Mouse (Mus musculus): ENCODE measurements at regions not wholly inside any gene's neighbourhood (a gene's known extent, or its start where the extent isn't known, plus 50 kb on each side); places are given as distances from the start of the nearest gene placed in this dataset.
"Not testable (repeated sequence)": the region's sequence is repeated elsewhere in the genome, so short reads cannot be mapped to it uniquely, and the experiment has no call there.

DNA sequence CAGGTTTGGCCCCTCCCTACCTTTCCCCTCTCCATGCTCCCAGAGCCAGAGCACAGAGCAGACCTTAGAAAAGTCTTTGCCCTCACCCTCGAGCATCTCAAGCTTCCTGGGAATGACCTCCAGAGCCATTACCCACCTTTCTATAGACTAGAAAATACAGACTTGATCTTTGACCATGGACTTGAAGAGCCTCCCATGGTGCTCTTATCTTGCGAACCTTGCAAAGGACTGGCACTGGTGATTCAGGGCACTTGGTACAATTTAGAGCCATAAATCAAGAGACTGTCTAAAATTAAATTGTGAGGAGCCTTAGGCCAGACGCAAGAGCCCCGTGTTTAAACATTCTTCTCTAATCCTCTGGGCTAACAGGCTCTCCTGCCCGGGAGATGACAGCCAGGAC is 498.9 kb downstream of the Tns1 start:
- Histone ChIP-seq H3K79me2 (ENCODE audit: control insufficient read depth, insufficient read depth, low read length) (no peaks in the 10 kb centered on the region), H3K4me3 (ENCODE audit: insufficient read depth, low read depth, low read length) (no peak overlapping the region), H3K9ac (ENCODE audit: low read depth, low read length) (no peak overlapping the region), H3K4me1 (ENCODE audit: control insufficient read depth, insufficient read depth, low read length) (no peaks in the 10 kb centered on the region), H3K27ac (replicated peaks; ENCODE audit: insufficient read depth, low read depth, low read length) (no peak overlapping the region), H3K36me3 (ENCODE audit: control insufficient read depth, insufficient read depth, low read length) (no peaks in the 10 kb centered on the region), H3K27me3 (ENCODE audit: control insufficient read depth, insufficient read depth, low read length) (no peaks in the 10 kb centered on the region)
- TF ChIP-seq POLR2A (IDR thresholded peaks at IDR 0.05; ENCODE audit: extremely low read depth, insufficient read depth, low read length) (no peak), CTCF (IDR thresholded peaks at IDR 0.05; ENCODE audit: low read depth, low read length) (no peak)
- no peak for DNase-seq (ENCODE audit: extremely low read depth, low read depth, low spot score)
- WGBS = 82% methylated on average over 5 of the region's 5 CpGs

DNA sequence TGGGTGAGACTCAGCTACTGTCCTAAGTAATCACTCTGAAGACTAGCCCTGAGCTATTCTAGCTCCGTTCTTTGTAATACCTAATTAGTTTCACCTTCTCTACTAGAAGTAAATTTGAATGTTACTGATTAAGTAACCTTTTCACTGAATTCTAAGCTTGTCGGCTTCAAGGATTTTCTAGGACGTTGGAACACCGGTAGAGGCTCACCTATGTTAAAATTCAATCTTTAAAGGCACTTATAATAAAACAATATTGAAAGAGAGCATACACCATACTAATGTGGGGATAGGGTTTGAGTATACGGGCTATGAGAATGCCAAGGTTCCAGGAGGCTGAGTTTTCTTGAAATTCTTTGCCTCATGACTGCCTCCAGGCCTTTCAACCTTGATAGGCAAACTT is 503.1 kb downstream of the Tns1 start:
- not testable (repeated sequence) for H3K9ac ChIP-seq (ENCODE audit: low read depth, low read length); H3K36me3 ChIP-seq (ENCODE audit: control insufficient read depth, insufficient read depth, low read length); H3K79me2 ChIP-seq (ENCODE audit: control insufficient read depth, insufficient read depth, low read length); H3K27me3 ChIP-seq (ENCODE audit: control insufficient read depth, insufficient read depth, low read length); H3K4me3 ChIP-seq (ENCODE audit: insufficient read depth, low read depth, low read length); H3K4me1 ChIP-seq (ENCODE audit: control insufficient read depth, insufficient read depth, low read length); H3K27ac ChIP-seq (replicated peaks; ENCODE audit: insufficient read depth, low read depth, low read length); DNase-seq (ENCODE audit: extremely low read depth, low read depth, low spot score)
- WGBS = 88% methylated on average over 5 of the region's 5 CpGs

DNA sequence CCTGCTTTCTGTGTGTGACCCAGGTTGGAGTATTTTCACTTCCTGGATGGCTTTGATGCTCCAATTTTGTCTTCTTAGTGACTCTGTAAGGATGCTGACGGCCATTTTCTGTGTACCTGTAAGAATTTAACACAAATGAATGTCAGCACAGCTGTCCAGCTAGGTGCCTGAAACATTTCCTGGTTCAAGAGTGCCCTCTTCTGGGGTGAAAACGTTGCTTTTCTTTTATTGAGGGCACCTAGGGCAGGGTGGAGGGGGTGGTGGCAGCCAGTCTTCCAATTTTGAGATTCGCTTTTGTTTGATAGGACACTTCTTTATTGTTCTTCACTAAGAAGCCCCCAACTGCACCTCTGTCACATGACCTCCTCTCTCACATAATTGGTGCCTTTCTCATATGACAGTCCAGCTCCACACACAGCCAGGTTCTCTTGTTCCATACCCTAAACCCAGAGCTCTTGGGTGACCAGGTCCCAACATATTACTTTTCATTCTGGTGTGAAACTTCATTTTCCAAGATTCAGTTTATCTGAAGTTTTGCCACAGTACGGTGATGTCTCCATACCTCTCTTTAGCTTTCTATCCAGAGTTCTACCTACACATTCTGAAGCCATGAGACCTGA is 505.6 kb downstream of the Tns1 start:
- H3K4me3 ChIP-seq (ENCODE audit: insufficient read depth, low read depth, low read length) = no peak overlapping the region
- H3K9ac ChIP-seq (ENCODE audit: low read depth, low read length) = no peak overlapping the region
- no peaks in the 10 kb centered on the region for H3K27me3 ChIP-seq (ENCODE audit: control insufficient read depth, insufficient read depth, low read length)
- H3K79me2 ChIP-seq (ENCODE audit: control insufficient read depth, insufficient read depth, low read length) = no peaks in the 10 kb centered on the region
- no peak overlapping the region for H3K27ac ChIP-seq (replicated peaks; ENCODE audit: insufficient read depth, low read depth, low read length)
- H3K36me3 ChIP-seq (ENCODE audit: control insufficient read depth, insufficient read depth, low read length) = no peaks in the 10 kb centered on the region
- no peaks in the 10 kb centered on the region for H3K4me1 ChIP-seq (ENCODE audit: control insufficient read depth, insufficient read depth, low read length)
- WGBS = 43% methylated on average over 4 of the region's 4 CpGs
- DNase-seq (ENCODE audit: extremely low read depth, low read depth, low spot score) = peak; percentile 36
- TF ChIP-seq POLR2A (IDR thresholded peaks at IDR 0.05; ENCODE audit: extremely low read depth, insufficient read depth, low read length) (no peak), CTCF (IDR thresholded peaks at IDR 0.05; ENCODE audit: low read depth, low read length) (peak; percentile 31; the same call in 1 of the 2 replicates)

DNA sequence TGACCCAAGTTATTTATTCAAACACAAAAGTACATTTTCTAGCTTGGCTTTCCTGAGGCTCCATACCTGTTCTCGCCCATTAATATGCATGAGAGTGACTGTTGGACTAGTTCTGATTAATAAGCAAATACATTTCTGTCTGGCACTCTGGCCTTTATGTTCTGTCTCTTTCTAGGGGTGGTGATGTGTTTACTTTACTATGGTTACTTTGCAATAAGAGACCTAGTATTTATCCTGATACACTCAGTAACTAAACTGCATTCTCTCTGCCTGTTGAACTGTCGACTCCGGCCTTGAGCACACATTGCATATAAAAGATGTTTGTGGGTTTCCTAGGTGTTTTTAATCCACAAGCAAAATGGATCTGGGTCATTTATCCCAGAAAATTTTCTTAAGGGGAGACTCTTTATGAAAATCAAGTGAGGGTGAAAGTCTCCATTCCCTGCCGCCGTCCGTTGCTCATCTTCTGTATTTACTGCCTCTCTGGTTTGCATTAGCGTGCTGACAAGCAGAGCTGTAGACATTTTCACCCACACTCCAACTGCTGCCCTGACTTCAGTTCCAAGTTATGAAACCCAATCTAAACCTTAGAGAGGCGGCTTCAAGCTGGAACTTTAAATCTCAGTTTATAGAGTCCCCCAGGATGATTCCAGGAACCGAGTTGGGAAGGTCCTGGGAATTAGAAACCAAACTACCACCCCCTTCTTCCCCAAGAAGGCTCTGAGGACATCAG is 530.4 kb downstream of the Tns1 start:
- Histone ChIP-seq H3K4me3 (ENCODE audit: insufficient read depth, low read depth, low read length) (no peak overlapping the region), H3K9ac (ENCODE audit: low read depth, low read length) (no peak overlapping the region), H3K4me1 (ENCODE audit: control insufficient read depth, insufficient read depth, low read length) (no peaks in the 10 kb centered on the region), H3K36me3 (ENCODE audit: control insufficient read depth, insufficient read depth, low read length) (no peaks in the 10 kb centered on the region), H3K27me3 (ENCODE audit: control insufficient read depth, insufficient read depth, low read length) (no peaks in the 10 kb centered on the region), H3K79me2 (ENCODE audit: control insufficient read depth, insufficient read depth, low read length) (no peaks in the 10 kb centered on the region), H3K27ac (replicated peaks; ENCODE audit: insufficient read depth, low read depth, low read length) (no peak overlapping the region)
- TF ChIP-seq POLR2A (IDR thresholded peaks at IDR 0.05; ENCODE audit: extremely low read depth, insufficient read depth, low read length) = no peak
- TF ChIP-seq CTCF (IDR thresholded peaks at IDR 0.05; ENCODE audit: low read depth, low read length) = no peak
- WGBS = 86% methylated on average over 9 of the region's 9 CpGs
- no peak for DNase-seq (ENCODE audit: extremely low read depth, low read depth, low spot score)

DNA sequence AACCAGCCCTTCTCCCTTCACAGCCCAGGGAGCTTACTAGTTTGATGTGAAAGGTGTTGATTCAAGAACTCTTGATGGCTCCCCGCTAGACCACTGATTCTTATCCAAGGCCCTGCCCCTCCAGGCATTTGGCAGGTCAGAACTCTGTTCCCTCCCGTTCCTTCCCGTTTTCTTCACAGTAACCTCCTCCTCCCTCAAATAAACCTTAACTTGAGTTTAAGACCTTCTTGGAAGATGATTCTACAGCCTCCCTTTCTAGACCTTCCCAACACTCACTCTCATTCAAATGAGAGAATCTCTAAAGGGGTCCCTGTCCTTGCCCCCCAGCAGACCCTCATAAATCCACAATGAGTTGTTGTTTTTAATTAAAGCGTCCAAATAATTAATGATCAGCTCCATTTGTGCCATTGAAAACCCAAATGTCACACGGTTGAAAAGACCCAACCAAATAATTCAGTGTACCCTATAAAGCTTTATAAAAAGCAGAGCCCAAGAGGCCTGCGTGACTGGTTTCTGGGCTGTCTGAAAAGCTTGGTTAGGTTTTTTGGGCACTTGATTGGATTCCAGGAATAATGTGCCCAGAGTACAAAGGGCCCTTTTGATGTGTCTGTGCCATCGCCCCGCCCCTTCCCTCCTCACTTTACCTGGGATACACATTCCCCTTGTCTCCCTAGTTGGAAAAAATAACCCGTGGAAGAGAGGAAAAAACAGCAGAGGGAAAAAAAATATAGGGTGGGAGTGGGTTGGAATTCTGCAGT is 532.7 kb downstream of the Tns1 start:
- H3K27ac ChIP-seq (replicated peaks; ENCODE audit: insufficient read depth, low read depth, low read length) = no peak overlapping the region
- no peaks in the 10 kb centered on the region for H3K27me3 ChIP-seq (ENCODE audit: control insufficient read depth, insufficient read depth, low read length)
- TF ChIP-seq CTCF (IDR thresholded peaks at IDR 0.05; ENCODE audit: low read depth, low read length) (no peak), POLR2A (IDR thresholded peaks at IDR 0.05; ENCODE audit: extremely low read depth, insufficient read depth, low read length) (no peak)
- H3K9ac ChIP-seq (ENCODE audit: low read depth, low read length) = no peak overlapping the region
- H3K4me1 ChIP-seq (ENCODE audit: control insufficient read depth, insufficient read depth, low read length) = no peaks in the 10 kb centered on the region
- H3K79me2 ChIP-seq (ENCODE audit: control insufficient read depth, insufficient read depth, low read length) = no peaks in the 10 kb centered on the region
- peak; percentile 59 for DNase-seq (ENCODE audit: extremely low read depth, low read depth, low spot score)
- 77% methylated on average over 9 of the region's 9 CpGs for WGBS
- H3K4me3 ChIP-seq (ENCODE audit: insufficient read depth, low read depth, low read length) = no peak overlapping the region
- H3K36me3 ChIP-seq (ENCODE audit: control insufficient read depth, insufficient read depth, low read length) = no peaks in the 10 kb centered on the region

DNA sequence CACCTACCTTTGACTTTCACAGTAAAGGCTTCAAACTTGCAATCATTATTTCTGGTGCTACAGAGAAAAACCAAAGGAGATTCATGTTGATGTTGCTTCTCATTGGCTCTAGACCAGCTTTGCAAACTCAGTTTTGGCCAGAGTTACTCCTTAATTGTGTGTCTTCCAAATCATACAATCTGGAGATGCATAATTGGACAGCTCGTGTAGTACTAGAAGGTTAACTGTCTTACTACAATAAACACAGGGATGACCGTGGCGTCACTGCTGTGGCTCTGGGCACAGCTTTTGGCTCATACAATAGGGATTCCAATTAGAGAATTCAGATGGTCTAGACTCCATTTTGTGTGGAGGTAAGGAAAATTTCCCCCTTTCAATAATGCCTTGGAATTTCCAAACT is 544.6 kb downstream of the Tns1 start:
- Histone ChIP-seq H3K27me3 (ENCODE audit: control insufficient read depth, insufficient read depth, low read length) (no peaks in the 10 kb centered on the region), H3K27ac (replicated peaks; ENCODE audit: insufficient read depth, low read depth, low read length) (no peak overlapping the region), H3K79me2 (ENCODE audit: control insufficient read depth, insufficient read depth, low read length) (no peaks in the 10 kb centered on the region), H3K36me3 (ENCODE audit: control insufficient read depth, insufficient read depth, low read length) (no peaks in the 10 kb centered on the region), H3K9ac (ENCODE audit: low read depth, low read length) (no peak overlapping the region), H3K4me3 (ENCODE audit: insufficient read depth, low read depth, low read length) (no peak overlapping the region), H3K4me1 (ENCODE audit: control insufficient read depth, insufficient read depth, low read length) (no peaks in the 10 kb centered on the region)
- peak; percentile 5 for DNase-seq (ENCODE audit: extremely low read depth, low read depth, low spot score)
- TF ChIP-seq CTCF (IDR thresholded peaks at IDR 0.05; ENCODE audit: low read depth, low read length) (no peak), POLR2A (IDR thresholded peaks at IDR 0.05; ENCODE audit: extremely low read depth, insufficient read depth, low read length) (no peak)
- 43% methylated on average over 3 of the region's 3 CpGs for WGBS

Measured in liver, adult 2 months (tissue).